Mouse (Mus musculus): Measurements from ENCODE around the gene Dgki. TPM values are rescaled to one million over a fixed set of nuclear protein-coding genes. Genes with fewer than 3 reads are reported as not detected.

The Dgki gene
- polyA plus RNA-seq, 1 experiment from 2014 or later: 9.6 TPM

Other genes with a start within 250 kb of the Dgki start
- gene Creb3l2, start 142.0 kb upstream of the Dgki start, polyA plus RNA-seq (2014; fragmentation: Nextera tagmentation; extraction: Ambion mirVana): 5.0 and 5.5 TPM in 2 replicates
- not detected in 2 replicates for gene Akr1d1, start 230.0 kb upstream of the Dgki start, polyA plus RNA-seq (2014; fragmentation: Nextera tagmentation; extraction: Ambion mirVana)